ENCODE assay signal across 8 mouse cellular contexts in genomic region chr2:18677631-18678471, GRCm38 (mm10). TPM values are rescaled to one million over a fixed set of nuclear protein-coding genes. Genes with fewer than 3 reads are reported as not detected.
DNase-seq lines count a peak whose midpoint lies in the region; ATAC-seq and TF ChIP-seq lines count a peak whose summit lies in the region.

No protein-coding gene starts in this region.

- H3K4me3 ChIP-seq in cerebellum, adult 2 months (replicated peaks; ENCODE audit: insufficient read depth, low read depth, low read length): peak overlapping the region; percentile 79
- peak overlapping the region; percentile 94 for H3K4me3 ChIP-seq in forebrain, embryonic 16.5 days (replicated peaks; ENCODE audit: low read length)
- peak overlapping the region; percentile 78 for H3K4me3 ChIP-seq in hindbrain, postnatal 0 days (ENCODE audit: low read length)
- H3K4me3 ChIP-seq in limb, embryonic 13.5 days: peak overlapping the region; percentile 83
- H3K4me3 ChIP-seq in myocyte: peak overlapping the region; percentile 60

- peak; percentile 38 for DNase-seq in right cerebral cortex, adult 18-20 months
- DNase-seq in right cerebral cortex, postnatal 36 days (ENCODE audit: low spot score in 2 of 2): no peak
- DNase-seq in cerebellum, adult 2 months: peak; percentile 61 to 78
- peak; percentile 52 for DNase-seq in hindbrain, postnatal 0 days (ENCODE audit: low spot score)
- DNase-seq in thymus, postnatal 10 days (ENCODE audit: low spot score in 2 of 2): peak; percentile 47 to 63

- no peak for ATAC-seq in forebrain, embryonic 16.5 days
- no peak; the same call in 1 of the 2 replicates for ATAC-seq in hindbrain, postnatal 0 days
- no peak for ATAC-seq in limb, embryonic 13.5 days (ENCODE audit: low FRiP score, low read depth)

- H3K27ac ChIP-seq in cerebellum, adult 2 months (ENCODE audit: insufficient read depth, low read length): no peak overlapping the region
- no peak overlapping the region; the same call in 1 of the 2 replicates for H3K27ac ChIP-seq in forebrain, embryonic 16.5 days (ENCODE audit: low read length)
- H3K27ac ChIP-seq in hindbrain, postnatal 0 days: peak overlapping the region; percentile 90; the same call in 1 of the 2 replicates
- no peak overlapping the region for H3K27ac ChIP-seq in limb, embryonic 13.5 days

- H3ac ChIP-seq in myocyte (ENCODE audit: control insufficient read depth, insufficient read length): peak overlapping the region; percentile 62

- no peaks in the 10 kb centered on the region; the same call in 1 of the 2 replicates for H3K36me3 ChIP-seq in forebrain, embryonic 16.5 days (ENCODE audit: control insufficient read depth, insufficient read depth)
- H3K36me3 ChIP-seq in hindbrain, postnatal 0 days (ENCODE audit: insufficient read depth, low read length): no peaks in the 10 kb centered on the region
- H3K36me3 ChIP-seq in limb, embryonic 13.5 days: peaks cover 2% of the 10 kb centered on the region; the same call in 1 of the 2 replicates
- peaks cover 8% of the 10 kb centered on the region for H3K36me3 ChIP-seq in myocyte (ENCODE audit: control insufficient read depth, insufficient read depth)

- WGBS in cerebellum, adult 2 months: 12% methylated on average over 55 of the region's 55 CpGs
- under 1% methylated on average over 50 of the region's 55 CpGs for WGBS in forebrain, embryonic 16.5 days
- 1% methylated on average over 36 of the region's 55 CpGs for WGBS in hindbrain, postnatal 0 days
- WGBS in limb, embryonic 13.5 days: under 1% methylated on average over 49 of the region's 55 CpGs

- no peak for TF ChIP-seq CTCF in cerebellum, adult 2 months (IDR thresholded peaks at IDR 0.05; ENCODE audit: borderline replicate concordance, insufficient read depth, low read depth, low read length)
- no peak for TF ChIP-seq CTCF in hindbrain, postnatal 0 days (IDR thresholded peaks at IDR 0.05; ENCODE audit: low read depth)

- H3K27me3 ChIP-seq in cerebellum, adult 2 months (ENCODE audit: control insufficient read depth, insufficient read depth, low read length): no peaks in the 10 kb centered on the region
- H3K27me3 ChIP-seq in forebrain, embryonic 16.5 days (replicated peaks; ENCODE audit: control insufficient read depth, insufficient read depth, low read length): peaks cover 15% of the 10 kb centered on the region
- peaks cover 14% of the 10 kb centered on the region for H3K27me3 ChIP-seq in hindbrain, postnatal 0 days (ENCODE audit: insufficient read depth, low read length)
- H3K27me3 ChIP-seq in limb, embryonic 13.5 days: peaks cover 31% of the 10 kb centered on the region
- H3K27me3 ChIP-seq in myocyte (ENCODE audit: control insufficient read depth, insufficient read depth, insufficient read length): no peaks in the 10 kb centered on the region

- 0 out of 2 replicates have a peak, but pooled peaks cover 4% of the 10 kb centered on the region for H3K4me1 ChIP-seq in cerebellum, adult 2 months (ENCODE audit: control insufficient read depth, insufficient read depth, low read length)
- peaks cover 35% of the 10 kb centered on the region for H3K4me1 ChIP-seq in forebrain, embryonic 16.5 days (replicated peaks; ENCODE audit: control insufficient read depth, insufficient read depth, low read length)
- H3K4me1 ChIP-seq in hindbrain, postnatal 0 days (ENCODE audit: insufficient read depth, low read length): 0 out of 2 replicates have a peak, but pooled peaks cover 7% of the 10 kb centered on the region
- peaks cover 38% of the 10 kb centered on the region for H3K4me1 ChIP-seq in limb, embryonic 13.5 days

- H3K9ac ChIP-seq in forebrain, embryonic 16.5 days (replicated peaks; ENCODE audit: low read depth, low read length): peak overlapping the region; percentile 98
- H3K9ac ChIP-seq in hindbrain, postnatal 0 days (replicated peaks; ENCODE audit: low read length): peak overlapping the region; percentile 92
- H3K9ac ChIP-seq in limb, embryonic 13.5 days: peak overlapping the region; percentile 89

- no peak for TF ChIP-seq POLR2A in cerebellum, adult 2 months (IDR thresholded peaks at IDR 0.05; ENCODE audit: borderline replicate concordance, insufficient read depth, low read length)
- peak; percentile 22 for TF ChIP-seq POLR2A in myocyte (IDR thresholded peaks at IDR 0.05; ENCODE audit: insufficient read length, low read depth)

- H3K9me3 ChIP-seq in forebrain, embryonic 16.5 days (ENCODE audit: control insufficient read depth, low read length): no peaks in the 10 kb centered on the region
- no peaks in the 10 kb centered on the region for H3K9me3 ChIP-seq in hindbrain, postnatal 0 days (ENCODE audit: low read length)
- no peaks in the 10 kb centered on the region for H3K9me3 ChIP-seq in limb, embryonic 13.5 days

- peaks cover 41% of the 10 kb centered on the region for H3K79me2 ChIP-seq in myocyte (ENCODE audit: control insufficient read depth, insufficient read depth)

- peak overlapping the region; percentile 67 for H3K4me2 ChIP-seq in forebrain, embryonic 16.5 days (ENCODE audit: low read length)
- H3K4me2 ChIP-seq in hindbrain, postnatal 0 days (ENCODE audit: low read depth, low read length): peak overlapping the region; percentile 80
- H3K4me2 ChIP-seq in limb, embryonic 13.5 days (replicated peaks): peak overlapping the region; percentile 80
- peak overlapping the region; percentile 85 for H3K4me2 ChIP-seq in myocyte (ENCODE audit: low read depth)

TF ChIP-seq in myocyte, 11 proteins besides CTCF, POLR2A, EP300 and RAD21:
- TF ChIP-seq REST (IDR thresholded peaks at IDR 0.05; ENCODE audit: insufficient read depth, insufficient read length): no peak
- no peak for TF ChIP-seq SRF (IDR thresholded peaks at IDR 0.05; ENCODE audit: control insufficient read depth, insufficient read length, low read depth)
- TF ChIP-seq TCF12 (IDR thresholded peaks at IDR 0.05; ENCODE audit: insufficient read depth, poor library complexity, severe bottlenecking): no peak
- no peak for TF ChIP-seq USF1 (IDR thresholded peaks at IDR 0.05; ENCODE audit: low read depth)
- TF ChIP-seq CEBPB (IDR thresholded peaks at IDR 0.05; ENCODE audit: insufficient read depth, poor library complexity, severe bottlenecking): no peak
- TF ChIP-seq POLR2AphosphoS2 (IDR thresholded peaks at IDR 0.05; ENCODE audit: insufficient read length, low read depth): no peak
- no peak for TF ChIP-seq MYOG (IDR thresholded peaks at IDR 0.05; ENCODE audit: control insufficient read depth in 1 of 3, insufficient read depth in 1 of 3, insufficient read length in 2 of 3, low read depth in 2 of 3)
- no peak for TF ChIP-seq MYOD1 (IDR thresholded peaks at IDR 0.05; ENCODE audit: control insufficient read depth in 1 of 3, insufficient read length in 2 of 3, low read depth in 2 of 3)
- no peak for TF ChIP-seq E2F4 (IDR thresholded peaks at IDR 0.05; ENCODE audit: insufficient read depth)
- no peak for TF ChIP-seq MAX (IDR thresholded peaks at IDR 0.05; ENCODE audit: low read depth)
- no peak for TF ChIP-seq TCF3 (IDR thresholded peaks at IDR 0.05; ENCODE audit: insufficient read length, low read depth)

RNA-seq across cellular contexts. Expression of gene Bmi1, which starts 1.0 kb away (rescaled TPM):
- polyA plus RNA-seq in cerebellum, adult 2 months (2012; rRNA removed): 36.2 and 46.9 TPM in 2 replicates
- 34.8 and 40.9 TPM in 2 replicates for polyA plus RNA-seq in forebrain, embryonic 16.5 days (2015; fragmentation: Nextera tagmentation; extraction: Ambion mirVana)
- total RNA-seq in hindbrain, postnatal 0 days (2014; rRNA removed): 37.2 and 61.9 TPM in 2 replicates
- 11.8 and 14.0 TPM in 2 replicates for polyA plus RNA-seq in hindbrain, postnatal 0 days (2015; fragmentation: Nextera tagmentation; extraction: Ambion mirVana)
- polyA plus RNA-seq in limb, embryonic 13.5 days (2015; fragmentation: Nextera tagmentation; extraction: Ambion mirVana): 23.3 and 23.7 TPM in 2 replicates
- polyA plus RNA-seq in myocyte (2012; fragmentation: generic; extraction: Trizol): 15.6 TPM

RNA-seq across cellular contexts. Expression of gene Commd3, which starts 5.7 kb away (rescaled TPM):
- 124 and 126 TPM in 2 replicates for polyA plus RNA-seq in cerebellum, adult 2 months (2012; rRNA removed)
- 291 TPM in 2 replicates for polyA plus RNA-seq in forebrain, embryonic 16.5 days (2015; fragmentation: Nextera tagmentation; extraction: Ambion mirVana)
- 137 and 185 TPM in 2 replicates for total RNA-seq in hindbrain, postnatal 0 days (2014; rRNA removed)
- 187 and 191 TPM in 2 replicates for polyA plus RNA-seq in hindbrain, postnatal 0 days (2015; fragmentation: Nextera tagmentation; extraction: Ambion mirVana)
- 243 and 250 TPM in 2 replicates for polyA plus RNA-seq in limb, embryonic 13.5 days (2015; fragmentation: Nextera tagmentation; extraction: Ambion mirVana)
- polyA plus RNA-seq in myocyte (2012; fragmentation: generic; extraction: Trizol): 121 TPM

RNA-seq across cellular contexts. Expression of gene Spag6, which starts 16.0 kb away (rescaled TPM):
- 2.5 and 3.3 TPM in 2 replicates for polyA plus RNA-seq in cerebellum, adult 2 months (2012; rRNA removed)
- polyA plus RNA-seq in forebrain, embryonic 16.5 days (2015; fragmentation: Nextera tagmentation; extraction: Ambion mirVana): not detected in 2 replicates
- not detected in 2 replicates for total RNA-seq in hindbrain, postnatal 0 days (2014; rRNA removed)
- 0.09 and 0.20 TPM in 2 replicates for polyA plus RNA-seq in hindbrain, postnatal 0 days (2015; fragmentation: Nextera tagmentation; extraction: Ambion mirVana)
- polyA plus RNA-seq in limb, embryonic 13.5 days (2015; fragmentation: Nextera tagmentation; extraction: Ambion mirVana): 0.13 TPM in 1 of 2 replicates, not detected in the other
- 0.62 TPM for polyA plus RNA-seq in myocyte (2012; fragmentation: generic; extraction: Trizol)

Comparison
In these comparisons a context has a peak if more than half of its experiments do, and no peak if none do; other contexts are left out.
1. DNase-seq: peak in right cerebral cortex, adult 18-20 months (single experiment), cerebellum, adult 2 months (2 of 2), hindbrain, postnatal 0 days (single experiment) and thymus, postnatal 10 days (2 of 2); none in right cerebral cortex, postnatal 36 days (0 of 2).
2. Peak in every context shown above with its lines, with median percentiles within 50 percentile points of each other: H3K4me3 ChIP-seq, H3K4me2 ChIP-seq and H3K9ac ChIP-seq.